Mouse (Mus musculus): ENCODE measurements around the gene Fbxl20.

DNA sequence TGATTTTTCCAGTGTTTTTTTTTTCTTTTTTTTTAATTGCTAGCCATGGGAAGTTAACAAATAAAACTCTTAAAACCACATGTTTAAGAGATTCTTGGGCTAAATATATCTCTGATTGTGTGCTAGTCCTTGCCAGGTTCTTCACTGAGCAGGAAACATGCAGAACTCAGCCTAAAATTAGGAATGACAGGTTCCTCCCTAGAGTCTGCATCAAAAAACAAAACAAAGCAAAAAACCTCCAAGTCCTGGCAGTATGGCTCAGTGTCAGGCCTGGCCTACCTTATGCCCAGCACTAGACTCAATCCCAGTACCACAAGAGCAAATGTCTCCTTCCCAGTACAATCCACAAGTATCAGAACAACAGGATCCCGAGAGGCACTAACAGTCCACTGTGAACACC is 35.8 kb downstream of the Fbxl20 start:
- TF ChIP-seq EP300 (IDR thresholded peaks at IDR 0.05; ENCODE audit: insufficient read depth, low read depth, low read length) (no peak), POLR2A (IDR thresholded peaks at IDR 0.05; ENCODE audit: insufficient read depth, low read length) (no peak)

All from ES-Bruce4 (cell line).